Mouse (Mus musculus): ENCODE measurements around the gene Zfp423. TPM values are rescaled to one million over a fixed set of nuclear protein-coding genes. Genes with fewer than 3 reads are reported as not detected.

Gene Zfp423
- polyA plus RNA-seq, 1 experiment = 2.8 TPM

DNA sequence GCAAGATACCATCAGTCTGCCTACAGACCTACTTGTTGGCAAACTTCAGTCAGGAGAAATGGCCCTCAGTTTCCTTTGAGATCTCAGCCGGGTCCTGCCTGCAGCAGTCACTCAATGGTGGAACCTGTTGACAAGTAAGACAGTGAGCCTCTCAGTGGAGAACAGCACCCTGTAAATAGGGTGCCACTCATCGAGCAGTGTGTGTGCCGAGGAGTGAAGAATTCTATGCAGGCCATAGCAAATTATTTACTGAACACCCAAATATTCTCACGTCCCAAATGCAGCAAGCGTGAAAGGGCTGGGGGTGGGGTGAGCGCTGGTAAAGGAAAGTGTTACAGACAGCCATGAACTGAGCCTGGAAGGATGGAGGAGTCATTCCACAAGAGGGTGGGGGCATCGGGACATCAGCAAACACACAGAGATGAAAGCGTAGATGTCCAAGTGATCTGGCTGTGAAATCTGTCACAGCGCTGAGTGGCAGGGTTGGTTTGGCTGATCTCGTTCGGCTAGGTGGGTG lies 323.1 kb downstream of the Zfp423 start:
- H3K4me3 ChIP-seq (ENCODE audit: insufficient read depth, low read length) = no peak overlapping the region
- no peaks in the 10 kb centered on the region for H3K4me1 ChIP-seq (ENCODE audit: control insufficient read depth, insufficient read depth, low read length)
- H3K27ac ChIP-seq (ENCODE audit: insufficient read depth, low read length) = no peak overlapping the region
- TF ChIP-seq CTCF (IDR thresholded peaks at IDR 0.05; ENCODE audit: borderline replicate concordance, insufficient read depth, low read length) (no peak), POLR2A (IDR thresholded peaks at IDR 0.05; ENCODE audit: low read depth, low read length) (no peak)

DNA sequence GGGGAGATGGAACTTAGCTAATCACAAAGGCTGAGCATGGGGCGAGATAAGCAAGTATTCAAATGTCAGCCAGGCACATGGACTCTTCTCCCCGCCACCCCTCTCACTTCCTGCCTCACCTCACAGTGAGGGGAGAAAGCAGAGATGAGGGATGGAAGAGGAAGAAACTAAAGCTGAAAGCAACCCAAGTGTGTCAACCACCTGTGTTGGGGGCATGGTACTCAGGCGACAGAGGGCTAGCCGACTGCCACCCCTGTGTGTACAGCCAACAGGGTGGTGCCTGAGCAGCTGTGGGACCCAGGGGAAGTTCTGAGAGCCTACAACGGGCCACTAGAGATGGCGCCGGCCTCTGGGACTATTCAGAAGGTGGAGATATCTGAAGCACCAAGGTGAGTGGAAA lies 327.6 kb downstream of the Zfp423 start:
- Histone ChIP-seq H3K4me3 (ENCODE audit: insufficient read depth, low read length) (no peak overlapping the region), H3K27ac (ENCODE audit: insufficient read depth, low read length) (no peak overlapping the region), H3K4me1 (ENCODE audit: control insufficient read depth, insufficient read depth, low read length) (no peaks in the 10 kb centered on the region)
- TF ChIP-seq POLR2A (IDR thresholded peaks at IDR 0.05; ENCODE audit: low read depth, low read length) = no peak
- TF ChIP-seq CTCF (IDR thresholded peaks at IDR 0.05; ENCODE audit: borderline replicate concordance, insufficient read depth, low read length) = no peak

- no peak overlapping the region for H3K4me3 ChIP-seq (ENCODE audit: insufficient read depth, low read length)
- no peaks in the 10 kb centered on the region for H3K4me1 ChIP-seq (ENCODE audit: control insufficient read depth, insufficient read depth, low read length)
- TF ChIP-seq POLR2A (IDR thresholded peaks at IDR 0.05; ENCODE audit: low read depth, low read length) (no peak), CTCF (IDR thresholded peaks at IDR 0.05; ENCODE audit: borderline replicate concordance, insufficient read depth, low read length) (no peak)
- H3K27ac ChIP-seq (ENCODE audit: insufficient read depth, low read length) = no peak overlapping the region
Observed at GRCm38 (mm10) chr8:87629656-87630055, 329.7 kb downstream of the Zfp423 start.

- H3K4me1 ChIP-seq (ENCODE audit: control insufficient read depth, insufficient read depth, low read length) = peaks cover 5% of the 10 kb centered on the region; the same call in 1 of the 2 replicates
Observed at GRCm38 (mm10) chr8:87621181-87621580, 338.2 kb downstream of the Zfp423 start.

GRCm38 (mm10) chr8:87620225-87620624 lies 339.2 kb downstream of the Zfp423 start:
- no peak for TF ChIP-seq POLR2A (IDR thresholded peaks at IDR 0.05; ENCODE audit: low read depth, low read length)
- TF ChIP-seq CTCF (IDR thresholded peaks at IDR 0.05; ENCODE audit: borderline replicate concordance, insufficient read depth, low read length) = no peak
- Histone ChIP-seq H3K4me3 (ENCODE audit: insufficient read depth, low read length) (no peak overlapping the region), H3K4me1 (ENCODE audit: control insufficient read depth, insufficient read depth, low read length) (peaks cover 5% of the 10 kb centered on the region; the same call in 1 of the 2 replicates)

More at GRCm38 (mm10) chr8:87621181-87621580, 338.2 kb downstream of the Zfp423 start:
- Histone ChIP-seq H3K27ac (ENCODE audit: insufficient read depth, low read length) (no peak overlapping the region), H3K4me3 (ENCODE audit: insufficient read depth, low read length) (no peak overlapping the region)
- TF ChIP-seq POLR2A (IDR thresholded peaks at IDR 0.05; ENCODE audit: low read depth, low read length) = no peak
- TF ChIP-seq CTCF (IDR thresholded peaks at IDR 0.05; ENCODE audit: borderline replicate concordance, insufficient read depth, low read length) = no peak

DNA sequence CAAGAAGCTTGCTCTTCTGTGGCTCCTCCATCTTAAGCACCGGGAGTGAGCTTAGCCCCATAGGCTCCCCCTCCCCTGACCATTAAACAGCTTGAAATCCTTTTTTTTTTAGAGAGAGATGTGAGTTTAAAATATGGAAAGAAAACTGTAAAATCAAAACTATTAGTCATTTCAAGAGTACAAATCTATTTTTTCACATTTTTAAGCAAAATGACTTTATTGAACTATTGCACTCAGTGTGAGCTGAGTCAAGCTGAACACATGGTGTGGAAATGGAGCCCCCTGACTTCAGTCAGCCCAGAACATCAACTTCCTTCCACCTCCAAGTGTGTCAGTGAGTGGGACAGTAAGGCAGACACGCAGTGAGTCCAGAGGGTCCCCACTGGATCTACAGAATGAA lies 339.9 kb downstream of the Zfp423 start:
- Histone ChIP-seq H3K4me3 (ENCODE audit: insufficient read depth, low read length) (no peak overlapping the region), H3K27ac (ENCODE audit: insufficient read depth, low read length) (no peak overlapping the region), H3K4me1 (ENCODE audit: control insufficient read depth, insufficient read depth, low read length) (peaks cover 5% of the 10 kb centered on the region; the same call in 1 of the 2 replicates)
- TF ChIP-seq CTCF (IDR thresholded peaks at IDR 0.05; ENCODE audit: borderline replicate concordance, insufficient read depth, low read length) (no peak), POLR2A (IDR thresholded peaks at IDR 0.05; ENCODE audit: low read depth, low read length) (no peak)

More at GRCm38 (mm10) chr8:87620225-87620624, 339.2 kb downstream of the Zfp423 start:
- no peak overlapping the region for H3K27ac ChIP-seq (ENCODE audit: insufficient read depth, low read length)

- TF ChIP-seq CTCF (IDR thresholded peaks at IDR 0.05; ENCODE audit: borderline replicate concordance, insufficient read depth, low read length) = no peak
- no peak for TF ChIP-seq POLR2A (IDR thresholded peaks at IDR 0.05; ENCODE audit: low read depth, low read length)
Observed at GRCm38 (mm10) chr8:87619118-87619517, 340.3 kb downstream of the Zfp423 start.

DNA sequence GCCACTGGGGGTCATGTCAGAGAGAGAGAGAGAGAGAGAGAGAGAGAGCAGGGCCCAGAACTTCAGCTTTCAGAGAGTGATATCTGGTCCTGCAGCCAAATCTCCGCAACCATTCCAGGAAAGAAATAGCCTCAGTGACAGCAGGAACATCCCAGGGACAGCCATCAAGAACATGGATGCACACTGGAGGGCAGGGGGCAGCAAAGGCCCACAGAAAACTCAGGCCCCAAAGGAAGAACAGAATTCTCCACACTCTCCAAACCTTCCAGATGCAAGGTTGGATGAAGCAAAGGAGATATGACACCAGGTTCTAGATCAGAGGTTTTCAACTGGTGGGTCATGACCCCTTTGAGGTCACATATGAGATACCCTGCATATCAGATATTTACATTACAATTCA lies 345.7 kb downstream of the Zfp423 start:
- H3K4me3 ChIP-seq (ENCODE audit: insufficient read depth, low read length) = no peak overlapping the region
- TF ChIP-seq CTCF (IDR thresholded peaks at IDR 0.05; ENCODE audit: borderline replicate concordance, insufficient read depth, low read length) (0 out of 2 replicates have a peak, but pooled peaks have one; percentile 15), POLR2A (IDR thresholded peaks at IDR 0.05; ENCODE audit: low read depth, low read length) (no peak)
- no peaks in the 10 kb centered on the region for H3K4me1 ChIP-seq (ENCODE audit: control insufficient read depth, insufficient read depth, low read length)
- H3K27ac ChIP-seq (ENCODE audit: insufficient read depth, low read length) = no peak overlapping the region

More at GRCm38 (mm10) chr8:87619118-87619517, 340.3 kb downstream of the Zfp423 start:
- Histone ChIP-seq H3K27ac (ENCODE audit: insufficient read depth, low read length) (no peak overlapping the region), H3K4me1 (ENCODE audit: control insufficient read depth, insufficient read depth, low read length) (peaks cover 5% of the 10 kb centered on the region; the same call in 1 of the 2 replicates), H3K4me3 (ENCODE audit: insufficient read depth, low read length) (no peak overlapping the region)

Other genes starting within 250 kb of the Zfp423 start
- 62.6 and 65.7 TPM in 2 replicates for gene Cnep1r1, start 159.2 kb upstream of the Zfp423 start, polyA plus RNA-seq (2011; ENCODE audit: insufficient read length, low read depth, missing spikeins)
- gene Heatr3, start 178.3 kb upstream of the Zfp423 start, polyA plus RNA-seq (2011; ENCODE audit: insufficient read length, low read depth, missing spikeins) = 42.2 and 53.1 TPM in 2 replicates
- 20.6 and 22.3 TPM in 2 replicates for gene Tent4b, start 239.6 kb upstream of the Zfp423 start, polyA plus RNA-seq (2011; ENCODE audit: insufficient read length, low read depth, missing spikeins)